Mouse (Mus musculus): Measurements from ENCODE around the gene Ube2m. TPM values are rescaled to one million over a fixed set of nuclear protein-coding genes. Genes with fewer than 3 reads are reported as not detected.

Ube2m gene
- polyA plus RNA-seq, 1 experiment from 2014 or later, result 180 TPM

- Histone ChIP-seq H3K27ac (0 out of 2 replicates have a peak overlapping the region, but pooled peaks have one; percentile 23), H3K27me3 (peaks cover 53% of the 10 kb centered on the region)
- WGBS, result 5% methylated on average over 88 of the region's 88 CpGs
These were observed 5.6 kb upstream of the Ube2m start for GRCm38 (mm10) chr7:13043445-13044253.

GRCm38 (mm10) chr7:13043120-13043444 lies 5.0 kb upstream of the Ube2m start:
- Histone ChIP-seq H3K4me1 (peaks cover 20% of the 10 kb centered on the region), H3K27ac (no peak overlapping the region), H3K9me3 (replicated peaks) (no peaks in the 10 kb centered on the region), H3K27me3 (peaks cover 53% of the 10 kb centered on the region), H3K4me2 (replicated peaks) (peak overlapping the region; percentile 85), H3K36me3 (no peaks in the 10 kb centered on the region), H3K9ac (no peak overlapping the region), H3K4me3 (peak overlapping the region; percentile 46)
- no peak for ATAC-seq (ENCODE audit: low FRiP score)
- WGBS, result 36% methylated on average over 16 of the region's 16 CpGs

More at GRCm38 (mm10) chr7:13043445-13044253, 5.6 kb upstream of the Ube2m start:
- peak overlapping the region; percentile 68 for H3K9ac ChIP-seq
- ATAC-seq (ENCODE audit: low FRiP score), result peak; percentile 49
- no peaks in the 10 kb centered on the region for H3K36me3 ChIP-seq
- peaks cover 19% of the 10 kb centered on the region for H3K4me1 ChIP-seq
- H3K4me3 ChIP-seq, result peak overlapping the region; percentile 46
- no peaks in the 10 kb centered on the region for H3K9me3 ChIP-seq (replicated peaks)
- H3K4me2 ChIP-seq (replicated peaks), result peak overlapping the region; percentile 85

- WGBS, result 73% methylated on average over 6 of the region's 6 CpGs
- no peaks in the 10 kb centered on the region for H3K9me3 ChIP-seq (replicated peaks)
- H3K27ac ChIP-seq, result no peak overlapping the region
- H3K36me3 ChIP-seq, result no peaks in the 10 kb centered on the region
- peaks cover 20% of the 10 kb centered on the region for H3K4me1 ChIP-seq
- H3K4me3 ChIP-seq, result no peak overlapping the region
- no peak overlapping the region for H3K4me2 ChIP-seq (replicated peaks)
- no peak overlapping the region for H3K9ac ChIP-seq
- peaks cover 53% of the 10 kb centered on the region for H3K27me3 ChIP-seq
- no peak for ATAC-seq (ENCODE audit: low FRiP score)
These were observed 4.4 kb upstream of the Ube2m start for GRCm38 (mm10) chr7:13042511-13042910.

GRCm38 (mm10) chr7:13041256-13041655 lies 3.2 kb upstream of the Ube2m start:
- ATAC-seq (ENCODE audit: low FRiP score), result no peak
- no peak overlapping the region for H3K27ac ChIP-seq
- H3K36me3 ChIP-seq, result peaks cover 3% of the 10 kb centered on the region
- H3K4me2 ChIP-seq (replicated peaks), result no peak overlapping the region
- H3K27me3 ChIP-seq, result peaks cover 53% of the 10 kb centered on the region
- H3K9ac ChIP-seq, result no peak overlapping the region
- peaks cover 28% of the 10 kb centered on the region for H3K4me1 ChIP-seq
- WGBS, result 79% methylated on average over 1 of the region's 1 CpGs
- H3K9me3 ChIP-seq (replicated peaks), result no peaks in the 10 kb centered on the region
- no peak overlapping the region for H3K4me3 ChIP-seq

- H3K27me3 ChIP-seq, result peaks cover 37% of the 10 kb centered on the region
- H3K9ac ChIP-seq, result peak overlapping the region; percentile 98; the same call in 1 of the 2 replicates
- no peak overlapping the region for H3K27ac ChIP-seq
- H3K4me3 ChIP-seq, result 0 out of 2 replicates have a peak overlapping the region, but pooled peaks have one; percentile 78
- H3K9me3 ChIP-seq (replicated peaks), result no peaks in the 10 kb centered on the region
- no peak for ATAC-seq (ENCODE audit: low FRiP score)
- H3K36me3 ChIP-seq, result peaks cover 16% of the 10 kb centered on the region
- H3K4me1 ChIP-seq, result peaks cover 32% of the 10 kb centered on the region
- WGBS, result 90% methylated on average over 1 of the region's 1 CpGs
- H3K4me2 ChIP-seq (replicated peaks), result peak overlapping the region; percentile 91
These were observed 1.1 kb upstream of the Ube2m start for GRCm38 (mm10) chr7:13039181-13039580.

GRCm38 (mm10) chr7:13038621-13039169 lies 620 bp upstream of the Ube2m start:
- H3K4me3 ChIP-seq, result peak overlapping the region; percentile 78
- H3K4me2 ChIP-seq (replicated peaks), result peak overlapping the region; percentile 91
- H3K9ac ChIP-seq, result peak overlapping the region; percentile 98
- peaks cover 32% of the 10 kb centered on the region for H3K27me3 ChIP-seq
- H3K36me3 ChIP-seq, result peaks cover 16% of the 10 kb centered on the region
- peaks cover 33% of the 10 kb centered on the region for H3K4me1 ChIP-seq
- no peaks in the 10 kb centered on the region for H3K9me3 ChIP-seq (replicated peaks)
- 26% methylated on average over 15 of the region's 15 CpGs for WGBS
- ATAC-seq (ENCODE audit: low FRiP score), result no peak
- peak overlapping the region; percentile 100 for H3K27ac ChIP-seq

GRCm38 (mm10) chr7:13037366-13037765 lies 709 bp downstream of the Ube2m start:
- Histone ChIP-seq H3K27ac (peak overlapping the region; percentile 100), H3K4me3 (peak overlapping the region; percentile 78), H3K4me2 (replicated peaks) (peak overlapping the region; percentile 91), H3K4me1 (peaks cover 40% of the 10 kb centered on the region), H3K9ac (peak overlapping the region; percentile 98), H3K9me3 (replicated peaks) (no peaks in the 10 kb centered on the region), H3K36me3 (peaks cover 26% of the 10 kb centered on the region), H3K27me3 (peaks cover 19% of the 10 kb centered on the region)
- ATAC-seq (ENCODE audit: low FRiP score), result no peak
- 1% methylated on average over 31 of the region's 33 CpGs for WGBS

GRCm38 (mm10) chr7:13036806-13037205 lies 1.3 kb downstream of the Ube2m start:
- Histone ChIP-seq H3K9me3 (replicated peaks) (no peaks in the 10 kb centered on the region), H3K36me3 (peaks cover 32% of the 10 kb centered on the region), H3K9ac (peak overlapping the region; percentile 98), H3K27ac (peak overlapping the region; percentile 100), H3K4me2 (replicated peaks) (peak overlapping the region; percentile 91), H3K4me3 (peak overlapping the region; percentile 78), H3K27me3 (peaks cover 13% of the 10 kb centered on the region), H3K4me1 (peaks cover 40% of the 10 kb centered on the region)
- WGBS, result 55% methylated on average over 4 of the region's 4 CpGs
- ATAC-seq (ENCODE audit: low FRiP score), result no peak

GRCm38 (mm10) chr7:13035211-13035855 lies 2.7 kb downstream of the Ube2m start:
- ATAC-seq (ENCODE audit: low FRiP score), result no peak
- H3K27ac ChIP-seq, result peak overlapping the region; percentile 92
- H3K9ac ChIP-seq, result no peak overlapping the region; the same call in none of the 2 replicates
- peak overlapping the region; percentile 55; the same call in 1 of the 2 replicates for H3K4me3 ChIP-seq
- peaks cover 40% of the 10 kb centered on the region for H3K4me1 ChIP-seq
- H3K27me3 ChIP-seq, result no peaks in the 10 kb centered on the region
- peaks cover 47% of the 10 kb centered on the region for H3K36me3 ChIP-seq
- peak overlapping the region; percentile 92 for H3K4me2 ChIP-seq (replicated peaks)
- 89% methylated on average over 17 of the region's 17 CpGs for WGBS
- no peaks in the 10 kb centered on the region for H3K9me3 ChIP-seq (replicated peaks)

GRCm38 (mm10) chr7:13034148-13034977 lies 3.7 kb downstream of the Ube2m start, which contains the start of gene Chmp2a:
Gene Chmp2a, minus strand, starts transcription at chr7:13034807.
- ATAC-seq (ENCODE audit: low FRiP score), result peak; percentile 77
- peaks cover 40% of the 10 kb centered on the region for H3K4me1 ChIP-seq
- peak within 1 kb of the TSS; percentile 77 for H3K9ac ChIP-seq
- WGBS, result under 1% methylated on average over 45 of the region's 45 CpGs
- H3K4me2 ChIP-seq (replicated peaks), result peak within 1 kb of the TSS; percentile 92
- H3K9me3 ChIP-seq (replicated peaks), result no peaks in the 10 kb centered on the region
- no peaks in the 10 kb centered on the region for H3K27me3 ChIP-seq
- H3K36me3 ChIP-seq, result peaks cover 56% of the 10 kb centered on the region
- peak within 1 kb of the TSS; percentile 92 for H3K27ac ChIP-seq
- peak within 1 kb of the TSS; percentile 55 for H3K4me3 ChIP-seq

GRCm38 (mm10) chr7:13033451-13034147 lies 4.5 kb downstream of the Ube2m start:
- H3K9ac ChIP-seq, result peak overlapping the region; percentile 77
- H3K4me3 ChIP-seq, result peak overlapping the region; percentile 55
- no peak for ATAC-seq (ENCODE audit: low FRiP score)
- H3K27ac ChIP-seq, result peak overlapping the region; percentile 92
- WGBS, result 54% methylated on average over 13 of the region's 13 CpGs
- peaks cover 33% of the 10 kb centered on the region for H3K4me1 ChIP-seq
- H3K9me3 ChIP-seq (replicated peaks), result no peaks in the 10 kb centered on the region
- no peaks in the 10 kb centered on the region for H3K27me3 ChIP-seq
- H3K4me2 ChIP-seq (replicated peaks), result peak overlapping the region; percentile 92
- peaks cover 64% of the 10 kb centered on the region for H3K36me3 ChIP-seq

All from hindbrain, embryonic 12.5 days (tissue).